Mouse (Mus musculus) cortical plate, adult 2 months (tissue): Measurements from ENCODE around the gene Utp4.

ENCODE experiments used
- CTCF ChIP-seq: fragments of 200-500 bp; IDR thresholded peaks from 2 replicates; pipeline ENCODE4 v1.5.1; 2011; ENCODE audit warnings: mild to moderate bottlenecking, control low read depth, low read length; ENCODE audit not compliant: insufficient read depth; ENCODE audit errors: extremely low read depth
- POLR2A ChIP-seq: fragments of 200-500 bp; IDR thresholded peaks from 2 replicates; pipeline ENCODE4 v1.6.1; 2011; ENCODE audit warnings: mild to moderate bottlenecking, low read length, control low read depth; ENCODE audit not compliant: insufficient read depth; ENCODE audit errors: extremely low read depth

- TF ChIP-seq CTCF: no peak
- TF ChIP-seq POLR2A: no peak
These were observed 6.0 kb downstream of the Utp4 start for GRCm38 (mm10) chr8:106899473-106899872.
